Mouse (Mus musculus) embryonic facial prominence, embryonic 15.5 days (tissue): ENCODE data around the gene Nr2f2. TPM values are rescaled to one million over a fixed set of nuclear protein-coding genes. Genes with fewer than 3 reads are reported as not detected.

ENCODE experiments used
- ATAC-seq: fragments of 200-750 bp; cut with Nextera tagmentation; 2 replicates; pipeline ENCODE4 v1.8.0; 2017; ENCODE audit warnings: low read depth, moderate TSS enrichment; ENCODE audit not compliant: insufficient number of reproducible peaks, low FRiP score, low TSS enrichment
- H3K27ac ChIP-seq: fragments of 300-500 bp; sonication (generic); replicated peaks from 2 replicates; pipeline ENCODE4 v1.5.1; 2015; ENCODE audit warnings: mild to moderate bottlenecking, inconsistent platforms
- H3K27me3 ChIP-seq: fragments of 300-500 bp; sonication (generic); 2 replicates; pipeline ENCODE4 v1.6.1; 2015; ENCODE audit warnings: inconsistent platforms
- H3K36me3 ChIP-seq: fragments of 300-500 bp; sonication (generic); 2 replicates; pipeline ENCODE4 v1.6.1; 2015; ENCODE audit warnings: mild to moderate bottlenecking, inconsistent platforms
- H3K4me1 ChIP-seq: fragments of 300-500 bp; sonication (generic); 2 replicates; pipeline ENCODE4 v1.6.1; 2015; ENCODE audit warnings: inconsistent platforms
- H3K4me2 ChIP-seq: fragments of 300-500 bp; sonication (generic); replicated peaks from 2 replicates; pipeline ENCODE4 v1.6.1; 2015; ENCODE audit warnings: mild to moderate bottlenecking, inconsistent platforms
- H3K4me3 ChIP-seq: fragments of 300-500 bp; sonication (generic); replicated peaks from 2 replicates; pipeline ENCODE4 v1.5.1; 2015; ENCODE audit warnings: mild to moderate bottlenecking, inconsistent platforms
- H3K9ac ChIP-seq: fragments of 300-500 bp; sonication (generic); 2 replicates; pipeline ENCODE4 v1.6.1; 2015; ENCODE audit warnings: inconsistent platforms
- H3K9me3 ChIP-seq: fragments of 300-500 bp; sonication (generic); replicated peaks from 2 replicates; pipeline ENCODE4 v1.6.1; 2016; ENCODE audit warnings: inconsistent platforms
- WGBS: fragments of 180-500 bp; shearing (Covaris S2); methylation state at CpG from one replicate; pipeline ENCODE4 v1.1.7; 2015; 5-methylcytosine and 5-hydroxymethylcytosine counted together
- polyA plus RNA-seq: library from polyadenylated mRNA; unstranded; fragments of >200 nt; fragmentation: Nextera tagmentation; extraction: Ambion mirVana; gene quantifications from 2 replicates; pipeline ENCODE4 v1.2.1, GENCODE M21; 2015

Gene Nr2f2
- polyA plus RNA-seq, 1 experiment from 2014 or later, result 35.6 TPM

DNA sequence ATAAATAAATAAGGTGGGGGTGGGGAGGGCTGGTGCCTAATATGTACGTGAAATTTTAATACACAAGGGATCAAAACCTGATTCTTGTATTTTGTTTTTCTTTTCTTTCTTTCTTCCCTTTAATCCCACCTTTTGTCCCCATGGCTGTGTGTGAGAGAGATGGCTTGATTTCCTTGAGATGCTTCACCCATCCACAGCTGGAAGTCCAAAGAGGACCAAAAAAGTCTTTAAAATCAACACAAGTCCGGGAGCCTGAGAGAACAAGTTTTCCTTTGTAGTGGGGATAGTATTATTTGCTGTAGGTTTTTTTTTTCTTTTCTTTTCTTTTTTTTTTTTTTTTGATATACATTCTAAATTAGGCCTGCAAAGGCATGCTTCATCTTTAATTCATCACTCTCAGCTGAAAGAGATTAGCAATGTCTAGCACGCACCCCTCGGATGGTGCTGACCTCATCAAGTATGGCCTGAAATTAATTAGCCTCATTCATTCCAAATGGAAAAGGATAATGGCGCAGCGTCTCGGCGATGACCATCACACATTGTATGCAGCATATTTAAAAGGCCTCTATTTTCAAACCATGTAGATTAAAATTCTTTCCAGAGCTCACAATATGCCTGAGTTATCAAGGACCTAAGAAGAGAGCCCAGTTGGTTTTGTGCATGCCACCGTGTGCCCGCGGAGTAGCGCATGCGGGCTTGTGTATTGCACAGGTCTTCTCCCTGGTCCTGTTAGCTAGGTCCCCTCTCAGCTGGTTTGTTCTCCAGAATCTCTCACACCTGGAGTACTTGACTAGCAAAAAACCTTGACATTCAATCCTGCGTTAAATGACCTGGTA is 15.1 kb upstream of the Nr2f2 start:
- no peak for ATAC-seq
- WGBS, result 67% methylated on average over 14 of the region's 14 CpGs
- Histone ChIP-seq H3K27me3 (peaks cover 11% of the 10 kb centered on the region; the same call in 1 of the 2 replicates), H3K4me1 (no peaks in the 10 kb centered on the region), H3K27ac (no peak overlapping the region), H3K9me3 (no peaks in the 10 kb centered on the region), H3K36me3 (no peaks in the 10 kb centered on the region), H3K9ac (no peak overlapping the region), H3K4me2 (no peak overlapping the region), H3K4me3 (no peak overlapping the region)

DNA sequence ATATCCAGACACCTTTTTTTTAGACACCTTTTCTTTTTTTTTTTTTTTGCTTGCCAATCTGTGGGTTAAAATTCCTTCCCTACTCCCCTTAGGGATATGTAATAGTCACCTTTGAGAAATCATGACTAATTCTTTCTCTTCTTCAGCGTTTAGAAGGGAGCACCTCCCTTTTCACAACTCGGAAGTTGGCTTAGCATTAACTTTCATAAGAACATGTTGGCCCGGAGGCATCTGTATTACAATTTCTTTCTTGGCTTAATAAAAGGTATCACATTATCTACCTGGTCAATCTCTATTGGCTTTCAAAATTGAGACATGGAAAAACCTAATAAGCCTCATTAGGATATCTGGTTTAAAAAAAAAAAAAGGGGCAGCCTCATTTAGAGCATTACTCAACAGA is 14.4 kb upstream of the Nr2f2 start:
- Histone ChIP-seq H3K27me3 (peaks cover 16% of the 10 kb centered on the region), H3K4me2 (no peak overlapping the region), H3K4me3 (no peak overlapping the region), H3K9ac (no peak overlapping the region), H3K4me1 (no peaks in the 10 kb centered on the region), H3K9me3 (no peaks in the 10 kb centered on the region), H3K27ac (no peak overlapping the region), H3K36me3 (no peaks in the 10 kb centered on the region)
- no peak for ATAC-seq
- WGBS, result 55% methylated on average over 3 of the region's 3 CpGs

GRCm38 (mm10) chr7:70380246-70380645 is 13.7 kb upstream of the Nr2f2 start:
- 80% methylated on average over 3 of the region's 3 CpGs for WGBS
- no peaks in the 10 kb centered on the region for H3K4me1 ChIP-seq
- peaks cover 15% of the 10 kb centered on the region for H3K27me3 ChIP-seq
- ATAC-seq, result no peak
- H3K27ac ChIP-seq, result no peak overlapping the region
- H3K36me3 ChIP-seq, result no peaks in the 10 kb centered on the region
- no peak overlapping the region for H3K4me2 ChIP-seq
- H3K9ac ChIP-seq, result no peak overlapping the region
- H3K4me3 ChIP-seq, result no peak overlapping the region
- H3K9me3 ChIP-seq, result no peaks in the 10 kb centered on the region

- peak overlapping the region; percentile 59 for H3K4me2 ChIP-seq
- no peak overlapping the region for H3K9ac ChIP-seq
- no peak overlapping the region for H3K27ac ChIP-seq
- 11% methylated on average over 18 of the region's 18 CpGs for WGBS
- no peaks in the 10 kb centered on the region for H3K36me3 ChIP-seq
- H3K27me3 ChIP-seq, result peaks cover 60% of the 10 kb centered on the region
- H3K4me1 ChIP-seq, result peaks cover 22% of the 10 kb centered on the region
- no peaks in the 10 kb centered on the region for H3K9me3 ChIP-seq
- H3K4me3 ChIP-seq, result peak overlapping the region; percentile 38
- ATAC-seq, result no peak
Measured at GRCm38 (mm10) chr7:70370552-70371262, 4.2 kb upstream of the Nr2f2 start.

DNA sequence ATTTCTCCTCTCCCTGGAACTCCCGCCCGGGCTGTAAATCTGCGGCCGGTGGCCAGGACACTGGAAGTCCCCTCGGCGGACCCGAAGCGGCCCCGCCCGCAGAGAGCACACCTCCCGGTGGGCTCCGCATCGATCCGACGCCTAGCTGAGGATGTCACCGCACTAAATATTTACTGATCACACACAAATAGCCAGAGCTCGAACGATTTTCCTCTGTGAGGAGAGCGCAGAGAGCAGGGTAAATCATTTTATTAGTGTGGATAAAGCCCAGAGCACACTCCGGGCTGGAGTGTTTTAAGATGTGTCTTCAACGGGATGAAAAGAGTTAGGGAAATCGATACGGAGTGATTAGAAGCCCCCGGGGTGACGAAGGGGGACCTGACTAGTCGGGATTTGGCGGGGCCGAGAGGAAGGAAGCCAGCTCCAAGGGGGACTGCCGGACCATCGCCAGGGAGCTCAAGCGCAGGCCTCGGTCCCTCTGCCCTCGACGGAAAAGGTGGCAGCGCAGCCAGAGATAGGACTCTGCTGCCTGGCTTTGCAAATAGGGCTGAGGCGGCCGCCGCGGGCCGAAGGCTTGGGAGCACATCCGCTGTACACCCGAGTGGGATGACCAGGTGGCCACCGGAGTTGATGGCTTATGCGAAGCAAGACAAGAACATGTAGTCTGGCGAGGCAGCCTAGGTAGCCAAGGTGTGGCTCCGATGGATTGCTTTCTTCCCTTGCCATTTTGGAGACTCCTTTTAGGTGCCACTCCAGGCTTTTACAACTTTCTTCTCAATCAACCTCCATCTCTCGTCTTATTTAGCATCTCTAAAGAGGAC is 3.4 kb upstream of the Nr2f2 start:
- Histone ChIP-seq H3K9me3 (no peaks in the 10 kb centered on the region), H3K4me1 (peaks cover 22% of the 10 kb centered on the region), H3K27ac (no peak overlapping the region), H3K36me3 (no peaks in the 10 kb centered on the region), H3K4me3 (peak overlapping the region; percentile 38), H3K27me3 (peaks cover 60% of the 10 kb centered on the region), H3K9ac (no peak overlapping the region), H3K4me2 (peak overlapping the region; percentile 59)
- no peak for ATAC-seq
- WGBS, result 2% methylated on average over 47 of the region's 47 CpGs

DNA sequence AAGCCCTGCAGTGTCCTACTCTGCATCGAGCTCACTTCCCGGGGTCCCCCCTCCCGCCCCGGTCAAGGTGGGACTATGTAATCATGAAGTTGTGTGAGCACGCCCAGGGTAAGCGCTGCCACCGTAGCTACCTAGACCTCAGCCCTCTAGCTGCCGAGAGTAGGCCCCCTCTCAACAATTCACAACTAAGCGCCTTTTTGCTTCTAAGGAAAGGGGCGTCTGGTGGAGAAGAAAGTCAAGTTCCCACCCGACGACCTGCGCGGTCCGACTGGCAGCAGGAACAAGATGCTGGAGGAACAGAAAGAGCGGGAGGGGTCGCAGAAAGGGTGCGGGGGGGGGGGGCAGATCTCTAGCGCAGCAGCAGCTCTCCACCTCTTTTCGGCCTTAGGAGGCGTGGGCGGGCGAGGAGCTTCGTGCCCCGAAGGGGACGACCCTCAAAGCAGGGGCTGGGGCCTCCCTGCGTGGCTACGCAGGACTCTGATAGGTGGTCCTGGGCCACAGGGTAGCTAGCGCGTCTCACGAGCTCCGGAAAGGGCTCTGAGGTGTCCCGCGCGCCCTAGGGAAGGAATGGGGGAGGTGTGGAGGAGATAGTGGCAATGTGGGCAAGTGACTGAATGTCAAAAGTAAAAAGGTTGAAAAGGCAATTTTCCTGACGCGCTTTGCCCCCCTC is 2.7 kb upstream of the Nr2f2 start:
- Histone ChIP-seq H3K9me3 (no peaks in the 10 kb centered on the region), H3K36me3 (no peaks in the 10 kb centered on the region), H3K4me2 (peak overlapping the region; percentile 59), H3K27me3 (peaks cover 63% of the 10 kb centered on the region), H3K27ac (no peak overlapping the region), H3K4me1 (peaks cover 24% of the 10 kb centered on the region), H3K4me3 (peak overlapping the region; percentile 38), H3K9ac (no peak overlapping the region)
- peak; percentile 13; the same call in 1 of the 2 replicates for ATAC-seq
- 4% methylated on average over 37 of the region's 37 CpGs for WGBS

GRCm38 (mm10) chr7:70368751-70369060 is 2.2 kb upstream of the Nr2f2 start:
- Histone ChIP-seq H3K4me1 (peaks cover 24% of the 10 kb centered on the region), H3K36me3 (no peaks in the 10 kb centered on the region), H3K27me3 (peaks cover 62% of the 10 kb centered on the region), H3K9me3 (no peaks in the 10 kb centered on the region), H3K4me2 (peak overlapping the region; percentile 59; the same call in 1 of the 2 replicates), H3K27ac (no peak overlapping the region), H3K4me3 (peak overlapping the region; percentile 38; the same call in 1 of the 2 replicates), H3K9ac (no peak overlapping the region)
- 40% methylated on average over 4 of the region's 4 CpGs for whole genome bisulfite sequencing
- ATAC-seq, result no peak

- Histone ChIP-seq H3K9ac (no peak overlapping the region), H3K27ac (no peak overlapping the region), H3K27me3 (peaks cover 66% of the 10 kb centered on the region), H3K9me3 (no peaks in the 10 kb centered on the region), H3K4me3 (no peak overlapping the region), H3K4me2 (0 out of 2 replicates have a peak overlapping the region, but pooled peaks have one; percentile 19), H3K36me3 (no peaks in the 10 kb centered on the region), H3K4me1 (peaks cover 24% of the 10 kb centered on the region)
- ATAC-seq, result no peak
- 50% methylated on average over 6 of the region's 6 CpGs for WGBS
Measured at GRCm38 (mm10) chr7:70368268-70368655, 1.7 kb upstream of the Nr2f2 start.

DNA sequence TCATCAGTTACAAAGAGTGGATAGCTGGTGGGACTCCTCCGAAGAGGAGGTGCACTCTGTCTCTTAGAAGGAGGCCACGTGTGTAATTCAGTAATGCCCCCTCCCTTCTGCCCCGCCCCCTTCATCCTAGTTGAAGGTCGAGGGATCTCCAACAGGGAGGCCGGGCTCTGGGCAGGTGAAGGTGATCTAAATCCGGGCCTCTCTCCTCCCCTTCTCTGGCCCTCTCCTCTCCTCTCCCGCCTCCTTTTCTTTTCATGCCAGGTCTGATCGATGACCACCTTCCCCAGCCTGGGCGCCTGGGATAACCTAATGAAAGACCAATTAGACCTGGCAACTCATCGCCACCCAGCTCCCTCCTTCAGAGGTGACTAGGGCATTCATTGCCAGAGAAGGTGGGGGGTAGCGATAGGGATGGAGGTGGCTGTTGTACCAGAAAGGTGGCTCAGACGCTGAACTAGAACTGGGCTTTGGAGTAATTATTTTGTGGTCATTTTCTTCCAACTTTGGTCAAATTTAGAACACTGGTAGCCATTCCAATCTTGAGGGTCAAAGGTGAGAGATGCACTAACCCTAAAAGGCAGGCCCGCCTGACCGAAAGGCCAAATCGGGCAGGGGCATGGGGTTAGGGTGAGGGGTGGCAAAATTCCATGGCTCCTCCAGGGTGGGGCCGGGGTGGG is 1.2 kb upstream of the Nr2f2 start:
- peak overlapping the region; percentile 19 for H3K4me2 ChIP-seq
- no peak overlapping the region for H3K27ac ChIP-seq
- peaks cover 69% of the 10 kb centered on the region for H3K27me3 ChIP-seq

GRCm38 (mm10) chr7:70366808-70367095 is 217 bp upstream of the Nr2f2 start:
- H3K9ac ChIP-seq, result no peak overlapping the region
- no peak for ATAC-seq
- H3K27ac ChIP-seq, result no peak overlapping the region
- H3K4me2 ChIP-seq, result peak overlapping the region; percentile 55
- peaks cover 28% of the 10 kb centered on the region for H3K4me1 ChIP-seq
- peak overlapping the region; percentile 46 for H3K4me3 ChIP-seq
- H3K9me3 ChIP-seq, result no peaks in the 10 kb centered on the region
- no peaks in the 10 kb centered on the region for H3K36me3 ChIP-seq
- 5% methylated on average over 1 of the region's 1 CpGs for WGBS
- H3K27me3 ChIP-seq, result peaks cover 70% of the 10 kb centered on the region

More for the DNA sequence above, 1.2 kb upstream of the Nr2f2 start:
- 35% methylated on average over 16 of the region's 16 CpGs for WGBS
- ATAC-seq, result no peak
- no peak overlapping the region for H3K9ac ChIP-seq
- H3K4me3 ChIP-seq, result no peak overlapping the region; the same call in 1 of the 2 replicates
- H3K36me3 ChIP-seq, result no peaks in the 10 kb centered on the region
- peaks cover 24% of the 10 kb centered on the region for H3K4me1 ChIP-seq
- H3K9me3 ChIP-seq, result no peaks in the 10 kb centered on the region
